Mouse (Mus musculus) forebrain, embryonic 15.5 days (tissue): ENCODE data around the gene C8b. TPM values are rescaled to one million over a fixed set of nuclear protein-coding genes. Genes with fewer than 3 reads are reported as not detected.

Experiments used
- polyA plus RNA-seq: library from polyadenylated mRNA; unstranded; fragments of >200 nt; fragmentation: Nextera tagmentation; extraction: Ambion mirVana; gene quantifications from 2 replicates; pipeline ENCODE4 v1.2.1, GENCODE M21; 2015

Gene C8b
- polyA plus RNA-seq, 1 experiment from 2014 or later, result not detected

Other genes starting within 250 kb of the C8b start
- gene Gm17662, start 91.0 kb downstream of the C8b start, polyA plus RNA-seq, result not detected in 2 replicates
- gene C8a, start 110.1 kb downstream of the C8b start, polyA plus RNA-seq, result not detected in 2 replicates
- 0.11 and 0.18 TPM in 2 replicates for gene Fyb2, start 147.1 kb downstream of the C8b start, polyA plus RNA-seq